Mouse (Mus musculus) cortical plate, adult 2 months (tissue): ENCODE measurements around the gene Mvb12b.

Experiments
- CTCF ChIP-seq: fragments of 200-500 bp; IDR thresholded peaks from 2 replicates; pipeline ENCODE4 v1.5.1; 2011; ENCODE audit warnings: mild to moderate bottlenecking, control low read depth, low read length; ENCODE audit not compliant: insufficient read depth; ENCODE audit errors: extremely low read depth
- POLR2A ChIP-seq: fragments of 200-500 bp; IDR thresholded peaks from 2 replicates; pipeline ENCODE4 v1.6.1; 2011; ENCODE audit warnings: mild to moderate bottlenecking, low read length, control low read depth; ENCODE audit not compliant: insufficient read depth; ENCODE audit errors: extremely low read depth

DNA sequence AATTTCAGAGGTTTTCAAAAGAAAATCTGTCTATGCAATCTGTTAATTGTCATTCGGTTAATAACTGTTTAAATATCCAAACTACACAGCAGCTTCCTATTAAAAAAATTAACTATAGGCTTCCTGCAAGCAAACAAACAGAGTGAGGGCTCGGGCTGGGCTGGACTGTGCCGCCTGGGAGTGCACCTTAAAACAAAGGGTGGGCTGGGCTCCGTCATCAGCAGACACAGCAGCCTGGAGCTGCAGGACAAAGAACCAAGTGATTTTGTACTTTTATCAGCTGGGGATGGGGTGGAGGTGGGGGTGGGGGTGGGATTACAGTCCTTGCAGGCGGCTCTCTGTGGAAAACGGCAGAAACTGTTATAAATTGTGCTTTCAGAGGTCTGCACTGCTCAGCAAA lies 98.5 kb downstream of the Mvb12b start:
- TF ChIP-seq CTCF (no peak), POLR2A (no peak)
